Mouse (Mus musculus) CD4-positive naive resting alpha-beta T cell, adult 57 days (primary cell): ENCODE results near the gene Fbxo22. TPM values are rescaled to one million over a fixed set of nuclear protein-coding genes. Genes with fewer than 3 reads are reported as not detected.

Source experiments
- total RNA-seq: library from RNA; stranded (reverse); gene quantifications from one replicate; pipeline ENCODE4 v1.2.4, GENCODE M21; 2023

The Fbxo22 gene
- 36.4 TPM for total RNA-seq

GRCm38 (mm10) chr9:55208790-55209481, at the start of gene Fbxo22:
TSS of gene Fbxo22 (plus strand) at chr9:55208925.

Other genes with a start within 250 kb of the Fbxo22 start
- not detected for gene Chrna5, start 228.0 kb upstream of the Fbxo22 start, total RNA-seq
- not detected for gene Chrna3, start 182.4 kb upstream of the Fbxo22 start, total RNA-seq
- 0.15 TPM for gene Chrnb4, start 160.1 kb upstream of the Fbxo22 start, total RNA-seq
- 31.7 TPM for gene Ube2q2, start 60.1 kb upstream of the Fbxo22 start, total RNA-seq
- gene Nrg4, start 117.9 kb downstream of the Fbxo22 start, total RNA-seq, result 0.92 TPM
- not detected for gene Tmem266, start 118.0 kb downstream of the Fbxo22 start, total RNA-seq